ENCODE assay signal across 10 mouse cellular contexts in genomic region chr12:84206525-84206924, GRCm38 (mm10). TPM values are rescaled to one million over a fixed set of nuclear protein-coding genes. Genes with fewer than 3 reads are reported as not detected.
DNase-seq lines count a peak whose midpoint lies in the region; ATAC-seq lines count a peak whose summit lies in the region.
"Had no signal": no experiment of that assay in that cellular context is flagged by ENCODE, and none has a peak within 500 bp of the region (broad histone marks: within the 10 kb centered on the region; RNA-seq: fewer than 3 reads in every experiment).

No protein-coding gene starts in this region.

- ATAC-seq in heart, embryonic 13.5 days (ENCODE audit: extremely low read depth, insufficient number of reproducible peaks, low FRiP score, low TSS enrichment): no peak
- no peak for ATAC-seq in limb, embryonic 13.5 days (ENCODE audit: low FRiP score, low read depth)
- peak; percentile 38; the same call in 1 of the 2 replicates for ATAC-seq in stomach, embryonic 16.5 days (ENCODE audit: insufficient read depth, low FRiP score)

- 0 out of 2 replicates have a peak overlapping the region, but pooled peaks have one; percentile 3 for H3K27ac ChIP-seq in heart, embryonic 13.5 days (replicated peaks)
- no peak overlapping the region for H3K27ac ChIP-seq in limb, embryonic 13.5 days
- peak overlapping the region; percentile 43; the same call in 1 of the 2 replicates for H3K27ac ChIP-seq in stomach, embryonic 16.5 days (ENCODE audit: low read length)
- H3K27ac ChIP-seq: embryonic facial prominence, embryonic 15.5 days; neural tube, embryonic 12.5 days had no signal

- WGBS in heart, embryonic 13.5 days: 39% methylated on average over 7 of the region's 7 CpGs
- 42% methylated on average over 7 of the region's 7 CpGs for WGBS in limb, embryonic 13.5 days
- WGBS in stomach, embryonic 16.5 days: 32% methylated on average over 7 of the region's 7 CpGs

- H3K4me3 ChIP-seq in heart, embryonic 13.5 days: no peak overlapping the region
- H3K4me3 ChIP-seq in limb, embryonic 13.5 days: no peak overlapping the region
- H3K4me3 ChIP-seq in stomach, embryonic 16.5 days (replicated peaks; ENCODE audit: low read length): no peak overlapping the region
- H3K4me3 ChIP-seq: embryonic facial prominence, embryonic 15.5 days; neural tube, embryonic 12.5 days had no signal

- no peak overlapping the region for H3K4me2 ChIP-seq in heart, embryonic 13.5 days
- no peak overlapping the region for H3K4me2 ChIP-seq in limb, embryonic 13.5 days (replicated peaks)
- no peak overlapping the region for H3K4me2 ChIP-seq in stomach, embryonic 16.5 days (ENCODE audit: low read depth, low read length)
- H3K4me2 ChIP-seq: embryonic facial prominence, embryonic 15.5 days; neural tube, embryonic 12.5 days had no signal

- intact Hi-C loops in gastrocnemius, postnatal 14 days (cut with DNase I; ENCODE audit: low total_unique reads): no loop called here

- H3K9ac ChIP-seq in heart, embryonic 13.5 days: 0 out of 2 replicates have a peak overlapping the region, but pooled peaks have one; percentile 8
- 0 out of 2 replicates have a peak overlapping the region, but pooled peaks have one; percentile 35 for H3K9ac ChIP-seq in limb, embryonic 13.5 days
- no peak overlapping the region; the same call in 1 of the 2 replicates for H3K9ac ChIP-seq in stomach, embryonic 16.5 days (ENCODE audit: low read length)
- H3K9ac ChIP-seq: embryonic facial prominence, embryonic 15.5 days; neural tube, embryonic 12.5 days had no signal

- H3K27me3 ChIP-seq in heart, embryonic 13.5 days (replicated peaks): no peaks in the 10 kb centered on the region
- no peaks in the 10 kb centered on the region for H3K27me3 ChIP-seq in limb, embryonic 13.5 days
- H3K27me3 ChIP-seq in stomach, embryonic 16.5 days (ENCODE audit: control insufficient read depth, insufficient read depth, low read length): no peaks in the 10 kb centered on the region
- H3K27me3 ChIP-seq: embryonic facial prominence, embryonic 15.5 days; neural tube, embryonic 12.5 days had no signal

- H3K9me3 ChIP-seq in heart, embryonic 13.5 days: no peaks in the 10 kb centered on the region
- H3K9me3 ChIP-seq in limb, embryonic 13.5 days: no peaks in the 10 kb centered on the region
- no peaks in the 10 kb centered on the region for H3K9me3 ChIP-seq in stomach, embryonic 16.5 days (replicated peaks; ENCODE audit: control insufficient read depth, low read length)
- H3K9me3 ChIP-seq: embryonic facial prominence, embryonic 15.5 days; neural tube, embryonic 12.5 days had no signal

- peak; percentile 32 for DNase-seq in lung, postnatal 36 days
- no peak for DNase-seq in lung, adult 18-20 months
- no peak for DNase-seq in adrenal gland, postnatal 25 days
- no peak for DNase-seq in cerebellum, postnatal 4 days (ENCODE audit: low spot score in 2 of 2)
- DNase-seq in gastrocnemius, postnatal 14 days: no peak

- H3K36me3 ChIP-seq in heart, embryonic 13.5 days: peaks cover 2% of the 10 kb centered on the region; the same call in 1 of the 2 replicates
- H3K36me3 ChIP-seq in limb, embryonic 13.5 days: no peaks in the 10 kb centered on the region
- no peaks in the 10 kb centered on the region for H3K36me3 ChIP-seq in stomach, embryonic 16.5 days (ENCODE audit: control insufficient read depth, insufficient read depth, low read length)
- H3K36me3 ChIP-seq: embryonic facial prominence, embryonic 15.5 days; neural tube, embryonic 12.5 days had no signal

- peaks cover 92% of the 10 kb centered on the region for H3K4me1 ChIP-seq in heart, embryonic 13.5 days
- peaks cover 67% of the 10 kb centered on the region for H3K4me1 ChIP-seq in limb, embryonic 13.5 days
- H3K4me1 ChIP-seq in stomach, embryonic 16.5 days (ENCODE audit: control insufficient read depth, insufficient read depth, low read length): peaks cover 75% of the 10 kb centered on the region

RNA-seq across cellular contexts. Expression of gene Elmsan1, which starts 12.2 kb away (rescaled TPM):
- polyA plus RNA-seq in heart, embryonic 13.5 days (2015; fragmentation: Nextera tagmentation; extraction: Ambion mirVana): 6.8 and 7.3 TPM in 2 replicates
- 8.9 and 9.9 TPM in 2 replicates for polyA plus RNA-seq in limb, embryonic 13.5 days (2015; fragmentation: Nextera tagmentation; extraction: Ambion mirVana)
- 8.7 and 9.4 TPM in 2 replicates for polyA plus RNA-seq in stomach, embryonic 16.5 days (2015; fragmentation: Nextera tagmentation; extraction: Ambion mirVana)
- total RNA-seq in adrenal gland, postnatal 25 days (2021): 22.3 and 32.8 TPM in 2 replicates
- total RNA-seq in gastrocnemius, postnatal 14 days (2021): 10 to 100 TPM; 10.8 to 11.2 TPM

RNA-seq across cellular contexts. Expression of gene Pnma1, which starts 58.2 kb away (rescaled TPM):
- polyA plus RNA-seq in heart, embryonic 13.5 days (2015; fragmentation: Nextera tagmentation; extraction: Ambion mirVana): 0.48 and 0.65 TPM in 2 replicates
- 1.0 and 1.4 TPM in 2 replicates for polyA plus RNA-seq in limb, embryonic 13.5 days (2015; fragmentation: Nextera tagmentation; extraction: Ambion mirVana)
- polyA plus RNA-seq in stomach, embryonic 16.5 days (2015; fragmentation: Nextera tagmentation; extraction: Ambion mirVana): 0.70 and 0.71 TPM in 2 replicates
- total RNA-seq in adrenal gland, postnatal 25 days (2021): 0.64 TPM in 1 of 2 replicates, not detected in the other
- under 1 TPM; 0.23 to 0.24 TPM for total RNA-seq in gastrocnemius, postnatal 14 days (2021)
